Mouse (Mus musculus) cerebellum, adult 11-12 months (tissue): ENCODE results near the gene Vti1a.

Experiments
- DNase-seq: peaks from one replicate; pipeline ENCODE4 v3.0.0; 2022

Vti1a gene

GRCm38 (mm10) chr19:55315452-55316108, 515 bp upstream of the Vti1a start, which contains the start of gene Zdhhc6:
Gene Zdhhc6, minus strand, starts transcription at chr19:55316032.
- DNase-seq: peak; percentile 81

GRCm38 (mm10) chr19:55316901-55317300, 806 bp downstream of the Vti1a start:
- DNase-seq: no peak

GRCm38 (mm10) chr19:55319036-55319435, 2.9 kb downstream of the Vti1a start:
- DNase-seq: no peak

- no peak for DNase-seq
Observed at GRCm38 (mm10) chr19:55319521-55319920, 3.4 kb downstream of the Vti1a start.

- DNase-seq: no peak
Observed at GRCm38 (mm10) chr19:55322604-55323003, 6.5 kb downstream of the Vti1a start.

GRCm38 (mm10) chr19:55327510-55327909, 11.4 kb downstream of the Vti1a start:
- DNase-seq: no peak

GRCm38 (mm10) chr19:55331776-55332175, 15.7 kb downstream of the Vti1a start:
- DNase-seq: no peak

- DNase-seq: peak; percentile 56
Observed at GRCm38 (mm10) chr19:55332641-55333268, 16.7 kb downstream of the Vti1a start.

- no peak for DNase-seq
Observed at GRCm38 (mm10) chr19:55335881-55336280, 19.8 kb downstream of the Vti1a start.

- no peak for DNase-seq
Observed at GRCm38 (mm10) chr19:55336441-55336840, 20.3 kb downstream of the Vti1a start.

- DNase-seq: no peak
Observed at GRCm38 (mm10) chr19:55337066-55337465, 21.0 kb downstream of the Vti1a start.

- DNase-seq: no peak
Observed at GRCm38 (mm10) chr19:55337664-55338063, 21.6 kb downstream of the Vti1a start.

GRCm38 (mm10) chr19:55340521-55340920, 24.4 kb downstream of the Vti1a start:
- DNase-seq: no peak

- DNase-seq: no peak
Observed at GRCm38 (mm10) chr19:55341377-55341776, 25.3 kb downstream of the Vti1a start.

- DNase-seq: no peak
Observed at GRCm38 (mm10) chr19:55342423-55342822, 26.3 kb downstream of the Vti1a start.

GRCm38 (mm10) chr19:55343274-55343673, 27.2 kb downstream of the Vti1a start:
- DNase-seq: no peak

GRCm38 (mm10) chr19:55348187-55348586, 32.1 kb downstream of the Vti1a start:
- DNase-seq: no peak

- DNase-seq: no peak
Observed at GRCm38 (mm10) chr19:55350673-55351378, 34.7 kb downstream of the Vti1a start.

- DNase-seq: no peak
Observed at GRCm38 (mm10) chr19:55362606-55363005, 46.5 kb downstream of the Vti1a start.

- no peak for DNase-seq
Observed at GRCm38 (mm10) chr19:55369691-55370090, 53.6 kb downstream of the Vti1a start.

- no peak for DNase-seq
Observed at GRCm38 (mm10) chr19:55376331-55376730, 60.2 kb downstream of the Vti1a start.

- no peak for DNase-seq
Observed at GRCm38 (mm10) chr19:55377465-55377864, 61.4 kb downstream of the Vti1a start.

- no peak for DNase-seq
Observed at GRCm38 (mm10) chr19:55378884-55379283, 62.8 kb downstream of the Vti1a start.

- DNase-seq: no peak
Observed at GRCm38 (mm10) chr19:55380764-55381163, 64.7 kb downstream of the Vti1a start.
